Mouse (Mus musculus) brain, adult 2 months (tissue): Measurements from ENCODE around the gene Fam25c.

Experiments
- DNase-seq: peaks from one replicate; pipeline ENCODE4 v3.0.0; 2011; ENCODE audit warnings: low read depth, low spot score

Fam25c gene

DNA sequence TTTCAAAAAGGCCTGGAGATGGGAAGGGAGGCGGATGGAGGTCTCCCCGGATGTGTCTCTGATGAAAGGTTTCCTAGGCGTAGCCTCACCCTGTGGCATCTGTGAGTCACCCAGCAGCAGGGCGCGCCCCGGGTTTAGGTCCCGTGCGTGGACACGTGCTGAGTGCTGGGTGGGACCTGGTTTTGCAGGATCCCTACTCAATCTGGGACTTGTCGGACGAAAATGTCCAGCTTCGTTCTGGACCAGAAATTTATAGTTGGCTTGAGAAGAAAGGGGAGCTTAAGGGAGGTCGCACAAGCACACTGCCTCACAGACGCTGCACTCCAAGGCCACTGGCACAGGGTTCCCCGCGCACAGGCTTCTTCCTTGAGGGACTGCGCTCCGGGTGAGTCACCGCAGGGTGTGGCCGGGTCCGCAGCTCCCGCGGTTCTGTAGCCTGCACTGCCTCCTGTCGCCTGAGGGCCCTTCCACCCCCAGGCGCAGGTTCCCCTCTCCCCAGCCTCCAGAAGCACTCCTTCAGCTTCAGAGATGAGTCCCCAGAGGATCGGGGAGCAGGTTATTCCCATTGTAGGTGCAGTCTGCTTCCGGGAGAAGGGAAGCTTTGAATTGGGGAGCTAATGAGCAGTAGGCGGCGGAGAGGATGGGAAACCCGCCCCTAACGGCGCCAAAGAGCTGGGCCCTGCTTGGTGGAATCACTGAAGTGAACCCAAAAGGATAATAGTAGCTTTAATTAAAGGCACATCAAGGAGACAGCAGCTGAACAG, 8.4 kb upstream of the Fam25c start:
- DNase-seq, result peak; percentile 86

DNA sequence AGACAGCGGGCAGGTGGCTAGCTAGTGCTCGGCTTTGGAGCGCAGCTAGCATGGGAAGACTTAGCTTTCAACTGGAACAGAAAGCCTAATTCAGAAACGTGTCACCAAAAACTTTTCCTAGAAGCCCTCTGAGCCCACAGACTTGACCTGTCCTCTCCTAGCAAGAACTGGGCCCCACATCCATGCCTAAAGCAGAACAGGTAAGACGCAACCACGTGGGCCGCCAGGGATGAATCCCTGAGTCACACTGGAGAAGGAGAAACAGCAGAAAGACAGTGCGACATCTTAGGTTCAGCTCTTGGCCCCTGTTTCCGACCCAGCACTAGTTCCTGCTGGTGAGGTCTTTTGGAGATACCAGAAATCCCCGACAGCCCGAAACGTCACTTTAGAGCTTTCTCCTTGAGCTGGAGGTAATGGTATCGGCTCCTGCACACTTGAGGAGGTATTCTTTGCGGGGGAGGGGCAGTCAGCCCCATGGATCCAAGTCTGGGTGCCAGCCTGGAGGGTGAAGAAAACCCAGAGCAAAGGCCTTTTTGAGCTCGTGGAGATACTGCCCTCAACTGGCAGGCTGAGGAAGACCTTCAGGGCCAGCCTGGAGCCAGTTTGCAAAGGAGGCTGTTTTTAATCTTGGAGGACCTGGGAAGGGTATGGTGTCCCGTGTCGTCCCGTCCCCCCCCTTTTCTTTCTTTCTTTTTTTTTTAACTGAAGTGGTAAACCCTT, 7.7 kb upstream of the Fam25c start:
- peak; percentile 92 for DNase-seq

DNA sequence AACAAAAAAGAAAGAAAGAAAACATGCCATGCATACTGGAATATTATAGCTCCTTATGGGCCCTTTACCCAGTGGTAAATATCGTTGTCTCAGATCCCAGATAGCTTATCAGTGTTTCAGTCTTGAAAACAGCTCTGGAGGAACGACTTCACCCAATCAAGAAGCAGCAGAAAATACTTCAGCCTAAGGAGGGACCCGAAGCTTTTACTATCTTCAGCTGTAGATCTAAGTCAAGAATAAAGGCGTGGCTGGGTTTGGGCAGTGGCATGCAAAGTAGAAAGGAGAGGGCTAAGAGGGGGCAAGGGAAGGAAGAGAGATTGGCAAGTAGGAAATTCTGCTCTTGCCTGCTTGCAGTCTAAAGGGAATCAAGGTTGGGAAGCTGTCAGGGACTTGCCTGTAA, 6.9 kb upstream of the Fam25c start:
- no peak for DNase-seq

DNA sequence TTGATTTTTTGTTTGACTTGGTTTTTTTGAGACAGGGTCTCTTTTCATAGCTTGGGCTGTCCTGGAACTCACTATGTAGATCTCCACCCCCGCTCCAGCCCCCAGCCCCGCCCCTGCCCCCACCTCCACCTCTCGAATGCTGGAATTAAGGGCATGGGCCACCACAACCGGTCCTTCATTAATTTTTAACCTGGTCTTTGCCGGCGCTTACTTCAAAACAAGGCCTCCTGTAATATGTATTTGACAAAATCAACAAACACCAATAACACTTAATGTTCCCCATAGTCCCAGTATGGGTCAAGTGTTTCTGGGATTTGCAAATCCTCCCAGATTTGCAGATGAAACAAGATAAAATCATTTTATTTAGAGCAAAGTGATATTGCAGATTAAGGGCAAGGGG, 5.0 kb upstream of the Fam25c start:
- DNase-seq, result no peak

DNA sequence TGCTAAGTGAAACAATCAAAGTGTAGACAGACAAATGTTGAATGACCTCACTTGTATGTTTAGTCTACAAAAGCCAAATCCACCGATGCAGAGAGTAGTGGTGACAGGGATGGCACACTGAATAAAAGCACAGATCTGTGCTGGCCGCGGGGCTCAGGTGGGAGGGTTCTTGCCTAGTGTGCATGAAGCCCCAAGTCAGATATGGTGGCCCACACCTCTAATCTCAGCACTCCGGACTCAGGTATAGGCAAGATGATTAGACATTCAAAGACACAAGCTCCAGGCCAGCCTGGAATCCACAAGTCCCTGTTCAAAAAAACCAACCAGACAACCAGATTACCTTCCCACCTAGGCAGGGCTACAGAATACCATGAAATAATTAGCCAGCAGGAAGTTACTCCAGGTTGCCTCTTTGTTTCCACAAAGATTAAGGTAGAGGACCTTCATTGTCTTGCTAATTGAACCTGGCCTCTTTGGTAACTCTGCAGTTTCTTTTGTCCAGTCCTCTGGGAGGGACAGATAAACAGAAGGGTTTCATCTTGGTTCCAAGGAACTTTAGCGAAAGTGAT, 4.5 kb upstream of the Fam25c start:
- DNase-seq, result no peak

DNA sequence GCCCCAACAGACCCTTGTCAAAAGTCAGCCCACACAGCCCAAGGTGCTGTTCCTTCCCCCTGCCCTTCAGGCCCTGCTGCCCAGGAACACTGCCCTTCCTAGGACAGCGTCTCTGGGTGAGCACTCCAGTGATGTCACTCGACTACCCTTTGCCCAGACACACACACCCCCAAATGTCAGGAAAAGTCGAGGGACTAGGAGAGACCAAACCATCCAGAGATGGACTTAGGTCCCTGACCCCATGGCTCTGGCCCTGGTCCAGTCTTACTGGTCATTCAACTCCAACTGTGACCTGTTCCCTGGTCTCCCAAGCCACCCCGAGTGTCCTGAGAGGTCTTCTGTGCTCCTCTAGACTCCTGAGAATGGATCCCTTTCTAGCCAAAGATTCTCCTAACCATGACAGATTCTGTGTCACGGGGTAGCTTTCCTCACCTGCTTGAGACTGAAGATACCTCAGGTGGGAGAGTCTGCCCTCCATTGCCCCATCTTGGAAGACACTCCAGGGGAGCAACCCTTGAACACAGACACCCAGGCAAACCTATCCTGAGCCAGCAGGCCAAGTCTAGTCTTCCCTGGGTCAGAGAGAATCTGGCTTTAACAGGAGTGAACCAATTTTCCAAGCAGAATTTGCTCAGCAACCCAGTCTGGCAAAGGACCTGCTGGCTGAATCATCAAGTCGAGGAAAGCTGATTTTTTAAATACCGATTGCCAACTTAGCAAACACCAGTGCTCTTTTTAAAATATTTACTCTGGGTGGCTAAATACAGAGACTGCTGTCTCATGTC, 2.6 kb upstream of the Fam25c start:
- DNase-seq, result peak; percentile 60

DNA sequence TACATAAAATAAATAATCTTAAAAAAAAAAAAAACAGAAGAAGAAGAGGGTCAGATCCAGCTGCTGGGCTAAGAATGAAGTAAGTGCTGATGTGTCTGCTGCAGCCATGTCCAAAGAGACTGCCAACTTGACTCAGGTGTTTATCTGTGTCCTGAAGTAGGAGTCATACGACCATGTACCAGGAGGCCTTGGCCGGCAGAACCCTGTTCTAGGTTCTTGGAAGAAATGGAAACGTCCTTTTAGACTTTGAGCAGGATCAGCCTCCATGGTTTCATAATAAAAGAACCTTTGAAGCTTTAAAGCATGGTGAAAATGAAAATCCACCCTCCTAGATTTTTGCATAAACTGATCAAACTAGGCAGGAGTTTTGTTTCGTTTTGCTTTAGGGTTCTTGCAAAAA, 777 bp downstream of the Fam25c start:
- DNase-seq, result no peak

DNA sequence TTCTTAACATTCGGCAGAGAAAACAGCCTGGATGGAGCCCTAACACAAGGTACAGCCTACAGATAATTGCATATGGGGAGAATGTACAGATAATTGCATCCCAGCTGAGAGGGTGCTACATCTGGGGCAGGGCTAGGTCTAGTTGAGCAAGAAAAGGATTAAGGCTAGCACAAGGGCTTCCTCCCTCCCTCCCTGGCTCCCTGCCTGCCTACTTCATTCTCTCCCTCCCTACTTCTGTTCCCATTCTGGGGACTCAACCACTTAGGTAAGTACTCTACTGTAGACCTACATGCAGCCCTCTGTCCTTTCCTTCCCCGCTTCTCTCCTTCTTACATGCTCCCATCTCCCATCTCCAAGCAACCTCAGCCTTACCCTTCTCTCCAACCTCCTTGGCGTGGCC, 1.9 kb downstream of the Fam25c start:
- DNase-seq, result no peak

DNA sequence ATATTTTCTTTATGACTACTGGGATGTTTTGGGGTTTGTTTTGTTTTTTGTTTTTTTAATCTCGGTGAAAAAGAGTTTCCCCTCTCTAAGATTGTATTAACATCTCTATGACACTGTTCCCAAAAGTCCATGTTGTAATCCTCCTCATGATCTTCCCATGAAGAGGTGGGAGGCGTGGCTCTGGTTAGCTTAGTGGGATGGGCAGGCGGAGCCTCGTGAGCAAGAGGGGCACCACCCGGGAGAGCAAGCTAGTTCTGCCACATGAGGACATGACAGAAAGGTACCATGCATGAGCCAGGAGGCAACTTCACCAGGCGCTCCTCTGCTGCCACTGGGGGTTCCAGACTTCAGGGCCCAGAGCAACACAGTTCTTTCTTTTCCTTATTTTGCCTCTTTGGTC, 2.7 kb downstream of the Fam25c start:
- DNase-seq, result no peak

DNA sequence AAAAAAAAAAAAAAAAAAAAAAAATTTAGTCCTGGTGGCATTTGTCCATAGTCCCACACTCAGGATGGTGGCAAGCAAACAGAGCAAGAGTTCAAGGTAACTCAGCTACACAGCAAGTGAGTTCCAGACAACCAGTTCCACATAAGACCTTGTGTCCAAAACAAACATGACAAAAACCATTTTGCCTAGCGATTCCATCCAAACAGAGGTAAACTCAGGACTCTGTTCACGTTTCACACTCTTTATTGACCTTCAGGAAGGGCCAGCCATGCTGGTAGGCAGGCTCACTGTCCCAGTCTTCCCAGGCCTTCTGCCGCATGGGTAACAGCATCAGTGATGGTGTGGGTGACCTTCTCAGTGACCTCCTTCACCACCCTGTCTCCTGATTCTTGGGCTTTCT, 3.6 kb downstream of the Fam25c start:
- no peak for DNase-seq

DNA sequence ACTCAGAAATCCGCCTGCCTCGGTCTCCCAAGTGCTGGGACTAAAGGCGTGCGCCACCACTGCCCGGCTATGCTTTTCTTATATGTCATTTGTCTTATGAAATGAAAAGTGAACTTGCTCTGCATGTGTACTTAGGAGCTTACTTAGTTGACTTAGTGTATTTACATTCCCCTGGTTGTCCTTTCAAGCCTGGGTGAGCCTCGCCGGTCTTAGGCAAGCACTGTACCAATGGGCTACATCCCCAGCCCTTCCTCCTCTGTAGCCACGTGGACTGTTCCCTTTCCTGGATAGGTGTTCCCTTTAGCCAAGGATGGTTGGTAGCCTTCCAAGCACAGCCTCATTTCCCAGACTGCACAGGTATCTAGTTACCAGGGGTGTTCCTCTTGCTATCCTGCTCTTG, 6.2 kb downstream of the Fam25c start:
- DNase-seq, result no peak

DNA sequence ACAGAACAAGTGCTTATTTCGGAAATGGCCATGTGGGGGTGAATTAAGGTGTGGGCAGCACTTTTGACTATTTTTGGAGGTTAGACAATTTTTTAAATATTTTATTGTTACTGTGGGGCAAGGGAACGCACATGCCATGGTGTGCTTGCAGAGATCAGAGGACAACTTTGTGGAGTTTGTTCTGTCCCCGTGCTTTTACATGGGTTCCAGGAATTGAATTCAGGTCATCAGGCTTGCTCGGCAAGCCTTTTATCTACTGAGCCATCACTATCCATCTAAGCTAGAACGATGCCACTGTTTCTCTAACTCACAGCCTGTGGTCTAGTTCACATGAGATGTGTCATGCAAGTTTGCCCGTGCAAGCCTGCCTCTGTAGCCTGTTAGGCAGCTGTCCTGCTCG, 6.9 kb downstream of the Fam25c start:
- peak; percentile 27 for DNase-seq

DNA sequence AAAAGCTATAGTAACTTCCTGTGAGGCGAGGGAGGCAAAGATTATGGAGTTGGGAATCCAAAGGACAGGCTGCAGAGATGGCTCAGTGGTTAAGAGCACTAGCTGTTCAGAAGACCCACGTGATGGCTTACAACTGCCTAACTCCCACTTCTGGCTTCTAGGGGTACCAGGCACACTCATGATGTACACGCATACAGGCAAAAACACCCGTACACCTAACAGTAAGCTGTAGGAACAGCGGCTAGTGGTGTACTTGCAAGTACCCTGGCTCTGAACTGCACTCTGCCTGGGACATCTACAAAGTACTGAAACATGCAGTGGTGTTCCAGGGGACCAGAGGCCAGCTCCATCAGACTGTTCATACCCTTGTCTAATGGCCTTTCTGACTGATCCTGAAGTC, 8.1 kb downstream of the Fam25c start:
- no peak for DNase-seq

DNA sequence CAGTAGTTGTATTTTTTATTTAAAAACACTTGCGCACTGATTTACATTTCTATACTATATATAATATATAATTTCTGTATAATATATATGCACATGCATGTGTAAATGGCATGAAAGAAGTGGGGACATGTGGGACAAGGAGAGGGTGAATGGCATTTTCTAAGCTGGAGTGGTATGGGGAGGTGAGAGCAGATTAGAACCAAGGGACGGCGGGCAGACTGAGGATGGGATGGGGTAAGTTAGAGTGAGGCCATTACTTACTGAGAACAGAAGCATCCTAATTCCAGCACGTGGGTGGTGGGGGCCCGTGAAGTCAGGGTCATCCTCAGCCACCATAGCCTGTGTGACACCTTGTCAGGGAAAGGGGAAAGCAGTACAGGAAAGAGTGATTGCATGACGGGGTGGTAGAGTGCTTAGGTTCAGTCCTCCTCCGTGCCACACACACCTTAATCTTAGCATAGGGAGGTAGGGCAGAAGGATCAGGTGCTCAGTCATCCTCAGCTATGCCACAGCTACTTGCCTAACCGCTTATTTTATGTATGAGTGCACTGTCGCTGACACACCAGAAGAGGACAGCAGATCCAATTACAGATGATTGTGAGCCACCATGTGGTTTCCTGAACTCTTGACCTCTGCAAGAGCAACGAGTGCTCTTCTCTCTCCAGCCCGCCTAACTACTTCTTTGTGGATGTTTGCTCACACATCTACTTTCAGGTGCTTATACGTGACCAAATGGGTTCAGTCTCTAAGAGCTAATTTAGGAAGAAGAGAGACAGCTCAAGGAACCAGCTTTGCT, 9.3 kb downstream of the Fam25c start:
- DNase-seq, result peak; percentile 16

DNA sequence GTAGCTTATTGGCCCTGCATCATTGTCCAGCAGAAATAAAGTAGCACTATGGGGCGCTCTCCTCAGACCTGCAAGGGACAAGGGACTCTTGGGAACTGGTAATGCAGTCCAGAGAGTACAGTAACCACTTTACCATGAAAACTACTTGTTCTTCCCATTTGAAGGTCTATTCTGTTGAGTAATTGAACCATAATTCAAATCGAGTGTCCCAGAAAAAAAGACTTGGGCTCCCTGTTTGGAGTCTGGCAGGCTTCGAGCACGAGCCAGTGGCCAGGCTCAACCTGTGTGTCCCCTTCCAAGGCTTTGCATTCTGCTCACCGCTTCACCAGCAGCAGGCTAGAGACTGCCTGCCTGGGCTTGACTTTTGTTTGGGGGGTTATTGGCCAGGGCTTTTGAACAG, 10.9 kb downstream of the Fam25c start:
- no peak for DNase-seq

DNA sequence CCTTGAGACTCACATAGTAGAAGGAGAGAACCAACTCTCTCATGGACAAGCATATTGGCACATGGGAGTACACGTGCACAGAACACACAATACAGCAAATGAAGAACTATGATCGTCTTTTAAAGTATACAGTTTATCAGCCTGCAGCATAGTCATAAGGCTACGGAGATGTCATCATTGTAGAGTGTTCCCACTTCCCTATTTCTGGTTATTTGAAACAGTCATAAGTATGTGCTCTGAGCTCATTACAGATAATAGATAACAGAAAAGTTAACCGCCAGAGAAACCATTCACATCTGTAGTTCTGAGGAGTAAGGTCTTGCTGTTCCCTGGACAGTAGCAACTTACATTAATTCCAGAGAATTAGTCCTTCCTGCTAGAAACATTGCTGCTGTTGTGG, 12.2 kb downstream of the Fam25c start:
- no peak for DNase-seq

DNA sequence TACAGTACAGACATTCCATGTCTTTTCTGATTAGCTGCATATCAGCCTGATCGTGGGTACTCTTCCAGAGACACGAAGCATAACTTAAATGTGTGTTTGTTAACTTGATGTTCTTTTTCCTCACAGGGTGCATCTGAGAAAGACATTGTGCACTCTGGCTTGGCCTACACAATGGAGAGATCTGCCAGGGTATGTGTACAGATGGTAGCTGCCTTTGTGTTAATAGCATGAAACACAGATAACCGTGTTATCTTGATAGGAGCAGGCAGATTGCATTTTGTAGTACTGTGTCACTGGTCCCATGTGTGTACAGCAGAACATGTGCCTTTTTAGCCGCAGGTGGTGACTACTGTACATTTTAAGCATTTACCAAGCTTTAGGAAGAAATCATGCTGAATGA, 13.2 kb downstream of the Fam25c start:
- no peak for DNase-seq

DNA sequence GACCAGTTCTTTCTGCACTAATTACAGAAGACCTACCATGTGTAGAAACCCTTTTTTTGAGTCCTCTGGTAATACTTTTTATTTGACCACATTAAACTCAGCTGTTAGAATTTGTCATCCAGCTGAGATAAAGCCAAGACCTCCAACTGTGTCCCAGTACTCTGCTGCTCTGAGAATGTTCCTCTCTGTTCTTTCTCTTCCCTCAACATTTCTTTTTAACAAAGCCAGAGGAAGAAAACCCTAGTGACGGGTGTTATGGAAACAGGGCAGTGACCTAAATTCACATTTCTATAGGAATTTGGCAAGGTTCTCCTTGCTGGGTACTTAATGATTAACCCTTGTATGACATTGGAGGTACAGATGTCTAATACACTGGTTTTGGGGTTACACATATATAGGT, 15.8 kb downstream of the Fam25c start:
- DNase-seq, result peak; percentile 33

DNA sequence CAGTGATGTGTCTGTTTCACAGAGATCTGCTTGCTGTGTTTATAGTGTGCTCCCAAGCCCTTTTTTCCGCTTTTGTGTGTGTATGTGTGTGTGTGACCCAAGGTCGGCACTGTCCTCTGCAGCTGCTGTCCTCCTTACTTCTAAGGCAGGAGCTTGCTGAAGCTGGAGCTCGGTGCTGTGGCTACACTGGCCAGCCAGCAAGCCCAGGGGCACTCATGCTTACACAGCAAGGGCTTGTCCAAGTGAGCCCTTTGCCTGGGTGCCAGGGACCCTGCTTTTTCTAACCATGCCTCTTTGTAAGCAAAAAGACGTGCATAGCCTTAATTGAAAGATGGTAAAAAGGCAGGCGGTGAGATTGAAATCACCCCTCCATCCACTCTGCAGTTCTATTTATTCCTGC, 22.8 kb downstream of the Fam25c start:
- DNase-seq, result peak; percentile 48

DNA sequence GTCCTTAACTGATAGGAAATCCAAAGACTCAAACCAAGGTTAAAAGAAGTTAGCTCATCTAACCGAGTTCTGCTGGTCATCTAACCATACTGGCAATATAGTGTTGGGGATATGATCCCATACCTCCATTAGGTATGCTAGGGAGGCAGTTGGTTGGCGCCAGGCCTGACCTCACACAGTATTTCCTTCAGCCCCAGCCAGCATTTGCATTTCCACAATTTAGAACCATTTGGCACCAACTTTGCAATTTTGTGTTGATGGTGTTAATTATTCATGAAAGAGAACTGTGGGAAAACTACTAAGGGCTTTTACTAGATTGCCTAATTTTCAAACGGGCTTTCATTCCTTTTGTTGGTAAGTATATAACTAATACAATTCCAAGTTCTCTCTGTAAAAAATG, 23.3 kb downstream of the Fam25c start:
- peak; percentile 33 for DNase-seq

DNA sequence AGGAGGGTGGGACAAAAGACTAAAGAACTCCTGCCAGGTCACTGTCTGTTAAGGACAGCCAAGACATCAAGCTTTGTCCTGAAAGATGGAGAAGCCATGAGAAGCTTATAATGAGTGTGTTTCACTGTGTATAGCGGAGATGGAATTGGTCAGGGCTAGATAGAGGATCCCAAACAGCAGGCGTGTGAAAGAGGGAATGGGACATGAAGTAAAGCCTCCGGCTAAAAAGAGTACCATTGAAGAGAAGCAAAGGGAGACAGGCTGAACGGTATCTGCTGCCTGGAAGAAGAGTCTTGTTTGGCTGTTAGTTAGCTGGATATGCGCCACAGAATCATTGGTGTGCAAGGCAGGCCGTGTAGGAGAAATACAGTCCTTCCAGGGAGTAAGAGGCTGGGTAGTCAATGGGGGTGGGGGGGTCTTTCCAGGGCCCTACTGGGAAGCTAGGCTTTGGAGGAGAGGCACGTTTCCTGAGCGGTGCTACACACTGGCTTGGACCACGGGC, 24.5 kb downstream of the Fam25c start:
- peak; percentile 10 for DNase-seq
